Mouse (Mus musculus) megakaryocyte progenitor cell, adult 5-6 weeks (primary cell): ENCODE data around the gene Sh2d5. TPM values are rescaled to one million over a fixed set of nuclear protein-coding genes. Genes with fewer than 3 reads are reported as not detected.
A peak's percentile ranks its signal among the peaks of the same experiment; 100 is the strongest.

Experiments used
- ATAC-seq: replicated peaks from 2 replicates; pipeline ENCODE4 v1.8.0; 2016; ENCODE audit warnings: mild to moderate bottlenecking, moderate TSS enrichment, inconsistent platforms; ENCODE audit not compliant: poor library complexity
- total RNA-seq, 2 experiments: library from RNA; stranded (forward) in 1 of 2; stranded (reverse) in 1 of 2; fragments of 157-497, 149-512 nt in 1 of 2; fragments of 200-1000 nt in 1 of 2; gene quantifications; 2 replicates each; pipeline versions ENCODE4 v1.2.3 to v1.2.4; 2015 to 2017

Gene Sh2d5
- total RNA-seq, 2 experiments from 2014 or later = 19.4 to 20.9 TPM

GRCm38 (mm10) chr4:138258663-138259062 is 8.5 kb downstream of the Sh2d5 start:
- ATAC-seq = no peak

GRCm38 (mm10) chr4:138259482-138259881 is 9.3 kb downstream of the Sh2d5 start:
- ATAC-seq = peak; percentile 47

- peak; percentile 51 for ATAC-seq
Observed at GRCm38 (mm10) chr4:138261843-138262681, 11.9 kb downstream of the Sh2d5 start.

- ATAC-seq = no peak
Observed at GRCm38 (mm10) chr4:138267869-138268268, 17.7 kb downstream of the Sh2d5 start.

- no peak for ATAC-seq
Observed at GRCm38 (mm10) chr4:138272011-138272997, 22.1 kb downstream of the Sh2d5 start.

- no peak for ATAC-seq
Observed at GRCm38 (mm10) chr4:138278346-138278745, 28.1 kb downstream of the Sh2d5 start.

- peak; percentile 99 for ATAC-seq
Observed at GRCm38 (mm10) chr4:138282834-138283233, 32.6 kb downstream of the Sh2d5 start.

GRCm38 (mm10) chr4:138286411-138286810 is 36.2 kb downstream of the Sh2d5 start:
- no peak for ATAC-seq

- peak; percentile 63 for ATAC-seq
Observed at GRCm38 (mm10) chr4:138288691-138289090, 38.5 kb downstream of the Sh2d5 start.

GRCm38 (mm10) chr4:138292028-138292427 is 41.8 kb downstream of the Sh2d5 start:
- ATAC-seq = no peak

- no peak for ATAC-seq
Observed at GRCm38 (mm10) chr4:138293261-138293948, 43.2 kb downstream of the Sh2d5 start.

- ATAC-seq = no peak
Observed at GRCm38 (mm10) chr4:138293949-138294550, 43.8 kb downstream of the Sh2d5 start.

- ATAC-seq = no peak
Observed at GRCm38 (mm10) chr4:138301271-138301780, 51.1 kb downstream of the Sh2d5 start.

GRCm38 (mm10) chr4:138303011-138303410 is 52.8 kb downstream of the Sh2d5 start:
- no peak for ATAC-seq

GRCm38 (mm10) chr4:138303742-138304141 is 53.5 kb downstream of the Sh2d5 start:
- peak; percentile 15 for ATAC-seq

GRCm38 (mm10) chr4:138304340-138305104 is 54.3 kb downstream of the Sh2d5 start, which contains the start of gene Ddost:
TSS of gene Ddost (plus strand) at chr4:138304730.
- peak; percentile 93 for ATAC-seq

GRCm38 (mm10) chr4:138307025-138307424 is 56.8 kb downstream of the Sh2d5 start:
- ATAC-seq = no peak

GRCm38 (mm10) chr4:138307739-138308138 is 57.5 kb downstream of the Sh2d5 start:
- 0 out of 2 replicates have a peak, but pooled peaks have one; percentile 7 for ATAC-seq

GRCm38 (mm10) chr4:138310311-138310910 is 60.2 kb downstream of the Sh2d5 start:
- ATAC-seq = no peak
